Mouse (Mus musculus) cortical plate, adult 2 months (tissue): ENCODE data around the gene Serpina11.
"Not testable (repeated sequence)": the region's sequence is repeated elsewhere in the genome, so short reads cannot be mapped to it uniquely, and the experiment has no call there.

Experiments used
- CTCF ChIP-seq: fragments of 200-500 bp; IDR thresholded peaks from 2 replicates; pipeline ENCODE4 v1.5.1; 2011; ENCODE audit warnings: mild to moderate bottlenecking, control low read depth, low read length; ENCODE audit not compliant: insufficient read depth; ENCODE audit errors: extremely low read depth
- POLR2A ChIP-seq: fragments of 200-500 bp; IDR thresholded peaks from 2 replicates; pipeline ENCODE4 v1.6.1; 2011; ENCODE audit warnings: mild to moderate bottlenecking, low read length, control low read depth; ENCODE audit not compliant: insufficient read depth; ENCODE audit errors: extremely low read depth

DNA sequence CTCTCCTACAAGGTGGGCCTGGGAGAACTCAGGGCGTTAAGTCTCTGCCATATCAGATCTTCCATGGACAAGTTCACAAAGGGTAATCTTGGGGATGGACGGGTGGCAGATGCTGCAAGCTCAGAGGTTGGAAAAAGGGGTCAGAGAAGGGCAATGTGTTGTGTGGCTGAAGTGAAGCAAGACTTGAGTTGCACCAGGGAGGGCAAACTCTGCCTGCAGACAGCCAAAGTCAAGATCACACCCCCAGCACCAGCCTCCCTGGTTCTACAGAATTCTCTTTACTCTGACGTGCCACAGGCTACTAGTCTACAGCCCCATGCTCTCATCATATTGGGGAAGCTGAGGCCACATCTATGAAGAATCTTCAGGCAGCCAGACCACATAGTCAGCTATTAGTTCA is 36.8 kb downstream of the Serpina11 start:
- TF ChIP-seq CTCF, POLR2A: not testable (repeated sequence)
